Mouse (Mus musculus): ENCODE measurements at regions not wholly inside any gene's neighbourhood (a gene's known extent, or its start where the extent isn't known, plus 50 kb on each side); places are given as distances from the start of the nearest gene placed in this dataset.
A peak's percentile ranks its signal among the peaks of the same experiment; 100 is the strongest.

GRCm38 (mm10) chr15:96521125-96521455 is 60.4 kb upstream of the Scaf11 start:
- ATAC-seq (replicated peaks; ENCODE audit: low FRiP score, low TSS enrichment, poor library complexity, severe bottlenecking), result no peak

DNA sequence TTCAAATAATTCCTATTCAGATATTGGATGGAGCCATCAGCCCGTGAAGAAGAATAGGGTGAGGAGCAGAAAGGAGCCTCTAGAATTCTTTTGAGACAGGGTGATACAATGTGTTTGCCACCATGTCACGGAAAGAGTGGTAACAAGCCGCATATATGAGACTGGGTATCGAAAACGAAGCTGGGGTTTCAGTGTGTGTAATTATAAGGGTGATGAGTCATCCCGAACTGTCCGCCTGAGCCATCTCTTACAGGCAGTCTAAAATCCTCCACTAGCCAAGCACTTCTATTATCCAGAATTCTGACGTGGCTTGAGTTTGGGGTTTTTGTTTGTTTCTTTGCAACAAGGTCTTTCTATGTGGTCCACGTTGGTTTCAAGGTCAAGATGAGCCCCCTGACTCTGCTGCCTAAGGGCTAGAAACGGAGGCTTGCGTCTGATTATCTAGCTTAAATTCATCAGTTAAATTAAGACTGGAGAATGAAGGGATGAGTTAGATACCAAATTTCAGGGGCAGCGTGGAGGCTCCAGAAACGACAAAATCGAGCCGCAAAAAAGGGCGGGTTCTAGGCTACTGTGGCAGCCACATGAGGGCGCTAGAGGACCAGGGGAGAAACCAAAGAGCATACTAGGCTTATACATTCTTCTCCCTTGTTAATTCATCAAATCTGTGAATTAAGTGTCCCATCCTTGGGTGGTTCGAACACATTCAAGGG is 59.9 kb upstream of the Scaf11 start:
- peak; percentile 68; the same call in 1 of the 2 replicates for ATAC-seq (replicated peaks; ENCODE audit: low FRiP score, low TSS enrichment, poor library complexity, severe bottlenecking)

DNA sequence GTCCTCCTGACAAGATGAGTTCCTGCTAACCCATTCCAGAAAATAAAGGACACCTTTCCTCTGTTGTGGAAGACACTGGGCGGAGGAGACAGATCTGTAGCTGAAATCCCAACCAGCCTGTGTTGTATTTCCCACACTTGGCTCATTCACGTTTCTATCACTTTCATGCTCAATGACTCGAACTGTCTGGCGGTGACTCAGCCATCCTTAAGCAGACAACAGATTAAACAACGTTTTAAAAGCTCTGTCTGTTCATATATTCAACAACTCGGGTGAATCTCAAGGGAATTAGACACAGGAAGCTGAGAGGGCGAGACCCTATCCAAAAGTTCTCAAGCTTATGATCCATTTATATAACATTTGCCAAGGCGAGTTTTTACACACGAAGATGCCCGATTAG is 57.5 kb upstream of the Scaf11 start:
- ATAC-seq (replicated peaks; ENCODE audit: low FRiP score, low TSS enrichment, poor library complexity, severe bottlenecking), result no peak

- ATAC-seq (replicated peaks; ENCODE audit: low FRiP score, low TSS enrichment, poor library complexity, severe bottlenecking), result peak; percentile 93
Measured at GRCm38 (mm10) chr15:96515620-96516019, 55.0 kb upstream of the Scaf11 start.

GRCm38 (mm10) chr15:96512636-96513035 is 52.0 kb upstream of the Scaf11 start:
- ATAC-seq (replicated peaks; ENCODE audit: low FRiP score, low TSS enrichment, poor library complexity, severe bottlenecking), result peak; percentile 69

All from megakaryocyte-erythroid progenitor cell, adult 5-6 weeks (primary cell).